Mouse (Mus musculus) common myeloid progenitor, adult 5-6 weeks (primary cell): ENCODE measurements around the gene Rhox4c. TPM values are rescaled to one million over a fixed set of nuclear protein-coding genes. Genes with fewer than 3 reads are reported as not detected.
"Not testable (repeated sequence)": the region's sequence is repeated elsewhere in the genome, so short reads cannot be mapped to it uniquely, and the experiment has no call there.

Experiments
- ATAC-seq: replicated peaks from 2 replicates; pipeline ENCODE4 v1.8.0; 2016; ENCODE audit warnings: low read depth, mild to moderate bottlenecking, moderate TSS enrichment, inconsistent platforms; ENCODE audit not compliant: poor library complexity, severe bottlenecking
- total RNA-seq: library from RNA; stranded (forward); fragments of 200-1000, 187-1606 nt; gene quantifications from 2 replicates; pipeline ENCODE4 v1.2.3, GENCODE M21; 2017

The Rhox4c gene
- total RNA-seq = not detected in 2 replicates

- ATAC-seq = not testable (repeated sequence)
These were observed at the start of gene Rhox4c for GRCm38 (mm10) chrX:37480037-37480436. TSS of gene Rhox4c (plus strand) at chrX:37480337.

- ATAC-seq = not testable (repeated sequence)
These were observed 47.9 kb upstream of the Rhox4c start, which contains the start of gene Rhox4b for GRCm38 (mm10) chrX:37432194-37432593. TSS of gene Rhox4b (plus strand) at chrX:37432494.

- ATAC-seq = not testable (repeated sequence)
These were observed 26.8 kb upstream of the Rhox4c start, which contains the start of gene Rhox2c for GRCm38 (mm10) chrX:37453380-37453779. TSS of gene Rhox2c (plus strand) at chrX:37453680.

- ATAC-seq = not testable (repeated sequence)
These were observed 21.9 kb upstream of the Rhox4c start, which contains the start of gene Rhox3c for GRCm38 (mm10) chrX:37458285-37458684. TSS of gene Rhox3c (plus strand) at chrX:37458585.

GRCm38 (mm10) chrX:37514059-37514458 is 33.9 kb downstream of the Rhox4c start, which contains the start of gene Rhox4d:
TSS of gene Rhox4d (plus strand) at chrX:37514359.
- ATAC-seq = not testable (repeated sequence)

GRCm38 (mm10) chrX:37530152-37530551 is 50.0 kb downstream of the Rhox4c start, which contains the start of gene Rhox2e:
TSS of gene Rhox2e (plus strand) at chrX:37530452.
- ATAC-seq = not testable (repeated sequence)

Other genes with a start within 250 kb of the Rhox4c start
- gene Rhox2a, start 235.4 kb upstream of the Rhox4c start, total RNA-seq = not detected in 2 replicates
- not detected in 2 replicates for gene Rhox3a, start 230.4 kb upstream of the Rhox4c start, total RNA-seq
- not detected in 2 replicates for gene Rhox4a, start 215.0 kb upstream of the Rhox4c start, total RNA-seq
- not detected in 2 replicates for gene Rhox3a2, start 100.3 kb upstream of the Rhox4c start, total RNA-seq
- gene Rhox4a2, start 89.5 kb upstream of the Rhox4c start, total RNA-seq = not detected in 2 replicates
- not detected in 2 replicates for gene Rhox2b, start 68.3 kb upstream of the Rhox4c start, total RNA-seq
- gene Rhox4b, start 47.8 kb upstream of the Rhox4c start, total RNA-seq = not detected in 2 replicates
- not detected in 2 replicates for gene Rhox2c, start 26.7 kb upstream of the Rhox4c start, total RNA-seq
- gene Rhox3c, start 21.8 kb upstream of the Rhox4c start, total RNA-seq = not detected in 2 replicates
- not detected in 2 replicates for gene Rhox2d, start 13.1 kb downstream of the Rhox4c start, total RNA-seq
- gene Rhox4d, start 34.0 kb downstream of the Rhox4c start, total RNA-seq = not detected in 2 replicates
- not detected in 2 replicates for gene Rhox2e, start 50.1 kb downstream of the Rhox4c start, total RNA-seq
- not detected in 2 replicates for gene Rhox3e, start 61.7 kb downstream of the Rhox4c start, total RNA-seq
- not detected in 2 replicates for gene Rhox4e, start 77.1 kb downstream of the Rhox4c start, total RNA-seq
- gene Rhox2f, start 91.1 kb downstream of the Rhox4c start, total RNA-seq = not detected in 2 replicates
- not detected in 2 replicates for gene Rhox3f, start 100.7 kb downstream of the Rhox4c start, total RNA-seq
- gene Rhox4f, start 127.4 kb downstream of the Rhox4c start, total RNA-seq = not detected in 2 replicates
- gene Rhox3g, start 148.3 kb downstream of the Rhox4c start, total RNA-seq = not detected in 2 replicates
- gene Rhox2g, start 163.1 kb downstream of the Rhox4c start, total RNA-seq = not detected in 2 replicates
- gene Rhox4g, start 171.0 kb downstream of the Rhox4c start, total RNA-seq = not detected in 2 replicates
- not detected in 2 replicates for gene Rhox3h, start 188.4 kb downstream of the Rhox4c start, total RNA-seq
- gene Rhox2h, start 192.9 kb downstream of the Rhox4c start, total RNA-seq = not detected in 2 replicates